Comparison of ENCODE assay signal across 12 mouse cellular contexts in the genomic region with DNA sequence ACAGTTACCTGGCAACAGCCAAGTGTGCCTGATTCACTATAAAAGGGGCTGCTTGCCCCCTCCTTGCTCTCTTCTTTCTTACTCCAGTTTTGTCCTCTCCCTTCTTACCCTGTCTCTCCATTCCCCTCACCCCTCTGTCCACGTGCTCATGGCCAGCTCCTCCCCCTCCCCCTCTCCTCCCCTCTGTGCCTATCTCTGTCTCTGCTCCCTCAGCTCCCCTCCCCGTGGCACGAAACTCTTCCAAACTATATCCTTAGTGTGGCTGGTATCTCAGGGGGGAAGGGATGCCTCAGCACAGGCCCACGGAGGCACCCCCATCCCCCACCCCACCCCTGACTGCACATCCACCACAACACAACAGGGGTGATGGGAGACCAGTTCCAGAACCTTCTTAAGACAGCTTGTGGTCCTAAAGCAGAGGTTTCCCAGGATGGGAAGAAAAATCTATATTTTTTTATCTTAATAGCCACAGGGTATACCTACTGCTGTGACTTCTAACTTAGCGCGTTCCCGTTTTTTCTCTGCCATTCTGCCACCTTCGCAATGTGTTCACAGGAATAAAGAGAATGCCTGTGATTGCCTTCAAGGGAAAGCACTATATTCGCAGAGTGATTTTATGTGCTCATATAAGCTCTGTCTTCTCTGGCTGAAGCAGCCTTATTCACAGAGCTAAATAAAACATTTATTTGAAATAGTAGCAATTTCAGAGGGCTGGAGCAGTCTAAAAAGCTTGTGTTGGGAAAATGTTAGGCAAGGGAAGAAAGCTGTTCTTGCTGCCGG.
DNase-seq lines count a peak whose midpoint lies in the region; ATAC-seq and TF ChIP-seq lines count a peak whose summit lies in the region.
"Had no signal": no experiment of that assay in that cellular context is flagged by ENCODE, and none has a peak within 500 bp of the region (broad histone marks: within the 10 kb centered on the region; RNA-seq: fewer than 3 reads in every experiment).

No protein-coding gene starts in this region.

- H3K9ac ChIP-seq in kidney, embryonic 16.5 days (replicated peaks; ENCODE audit: low read length), result peak overlapping the region; percentile 19; the same call in 1 of the 2 replicates
- H3K9ac ChIP-seq in hindbrain, embryonic 14.5 days, result 0 out of 2 replicates have a peak overlapping the region, but pooled peaks have one; percentile 6
- H3K9ac ChIP-seq in midbrain, postnatal 0 days (replicated peaks; ENCODE audit: low read length, poor library complexity, severe bottlenecking), result no peak overlapping the region
- H3K9ac ChIP-seq: embryonic facial prominence, embryonic 15.5 days; liver, embryonic 14.5 days had no signal

- peaks cover 50% of the 10 kb centered on the region for H3K4me1 ChIP-seq in kidney, embryonic 16.5 days (ENCODE audit: insufficient read depth, low read length)
- H3K4me1 ChIP-seq in embryonic facial prominence, embryonic 10.5 days, result peaks cover 62% of the 10 kb centered on the region
- peaks cover 35% of the 10 kb centered on the region for H3K4me1 ChIP-seq in hindbrain, embryonic 14.5 days (replicated peaks; ENCODE audit: control insufficient read depth, insufficient read depth, low read length)
- H3K4me1 ChIP-seq in midbrain, postnatal 0 days (ENCODE audit: insufficient read depth, low read length), result peaks cover 23% of the 10 kb centered on the region

- DNase-seq in kidney, adult 9 months, result no peak
- peak; percentile 38 for DNase-seq in embryonic facial prominence, embryonic 10.5 days (ENCODE audit: low spot score)
- DNase-seq in hindbrain, embryonic 14.5 days (ENCODE audit: low spot score), result no peak
- no peak for DNase-seq in midbrain, postnatal 0 days (ENCODE audit: low spot score)
- no peak for DNase-seq in thymus, postnatal 4 days
- no peak for DNase-seq in lung, postnatal 14 days
- no peak for DNase-seq in adrenal gland, postnatal 10 days

- H3K36me3 ChIP-seq in kidney, embryonic 16.5 days (ENCODE audit: insufficient read depth, low read length), result no peaks in the 10 kb centered on the region
- no peaks in the 10 kb centered on the region for H3K36me3 ChIP-seq in embryonic facial prominence, embryonic 10.5 days (replicated peaks)
- H3K36me3 ChIP-seq in hindbrain, embryonic 14.5 days (replicated peaks; ENCODE audit: control insufficient read depth, insufficient read depth), result no peaks in the 10 kb centered on the region
- no peaks in the 10 kb centered on the region for H3K36me3 ChIP-seq in midbrain, postnatal 0 days (ENCODE audit: insufficient read depth, low read length)
- H3K36me3 ChIP-seq: embryonic facial prominence, embryonic 15.5 days; G1E had no signal

- no peak for TF ChIP-seq CTCF in midbrain, postnatal 0 days (IDR thresholded peaks at IDR 0.05)

- no peak for ATAC-seq in kidney, embryonic 16.5 days (ENCODE audit: low FRiP score, low TSS enrichment)
- ATAC-seq in hindbrain, embryonic 14.5 days (ENCODE audit: low FRiP score), result peak; percentile 51
- ATAC-seq in midbrain, postnatal 0 days (ENCODE audit: low FRiP score), result peak; percentile 53

- H3K27ac ChIP-seq in kidney, embryonic 16.5 days (ENCODE audit: low read length), result no peak overlapping the region
- H3K27ac ChIP-seq in embryonic facial prominence, embryonic 10.5 days (replicated peaks), result peak overlapping the region; percentile 88
- H3K27ac ChIP-seq in hindbrain, embryonic 14.5 days, result peak overlapping the region; percentile 58
- H3K27ac ChIP-seq in midbrain, postnatal 0 days (ENCODE audit: low read depth, low read length), result peak overlapping the region; percentile 62
- H3K27ac ChIP-seq: embryonic facial prominence, embryonic 15.5 days; liver, embryonic 14.5 days had no signal

- H3K4me2 ChIP-seq in kidney, embryonic 16.5 days (replicated peaks; ENCODE audit: low read depth, low read length), result no peak overlapping the region
- no peak overlapping the region for H3K4me2 ChIP-seq in hindbrain, embryonic 14.5 days (replicated peaks)
- H3K4me2 ChIP-seq in midbrain, postnatal 0 days (ENCODE audit: low read depth, low read length, poor library complexity, severe bottlenecking), result no peak overlapping the region
- H3K4me2 ChIP-seq: embryonic facial prominence, embryonic 15.5 days had no signal

- WGBS in kidney, embryonic 16.5 days, result 70% methylated on average over 10 of the region's 10 CpGs
- 65% methylated on average over 10 of the region's 10 CpGs for WGBS in embryonic facial prominence, embryonic 10.5 days
- 51% methylated on average over 10 of the region's 10 CpGs for WGBS in hindbrain, embryonic 14.5 days
- WGBS in midbrain, postnatal 0 days, result 27% methylated on average over 10 of the region's 10 CpGs

- peaks cover 4% of the 10 kb centered on the region; the same call in 1 of the 2 replicates for H3K9me3 ChIP-seq in kidney, embryonic 16.5 days (ENCODE audit: low read length)
- no peaks in the 10 kb centered on the region for H3K9me3 ChIP-seq in embryonic facial prominence, embryonic 10.5 days
- no peaks in the 10 kb centered on the region for H3K9me3 ChIP-seq in hindbrain, embryonic 14.5 days (ENCODE audit: control insufficient read depth, low read length)
- no peaks in the 10 kb centered on the region for H3K9me3 ChIP-seq in midbrain, postnatal 0 days (ENCODE audit: low read length)
- H3K9me3 ChIP-seq: embryonic facial prominence, embryonic 15.5 days had no signal

- H3K27me3 ChIP-seq in kidney, embryonic 16.5 days (ENCODE audit: insufficient read depth, low read length), result no peaks in the 10 kb centered on the region
- no peaks in the 10 kb centered on the region for H3K27me3 ChIP-seq in embryonic facial prominence, embryonic 10.5 days (replicated peaks; ENCODE audit: low read depth, poor library complexity, severe bottlenecking)
- no peaks in the 10 kb centered on the region for H3K27me3 ChIP-seq in hindbrain, embryonic 14.5 days (ENCODE audit: control insufficient read depth, insufficient read depth, low read length)
- no peaks in the 10 kb centered on the region for H3K27me3 ChIP-seq in midbrain, postnatal 0 days (ENCODE audit: insufficient read depth, low read length)
- H3K27me3 ChIP-seq: embryonic facial prominence, embryonic 15.5 days had no signal

- no peak overlapping the region for H3K4me3 ChIP-seq in kidney, embryonic 16.5 days (ENCODE audit: low read length)
- no peak overlapping the region for H3K4me3 ChIP-seq in embryonic facial prominence, embryonic 10.5 days
- no peak overlapping the region for H3K4me3 ChIP-seq in hindbrain, embryonic 14.5 days (replicated peaks; ENCODE audit: low read length)
- H3K4me3 ChIP-seq in midbrain, postnatal 0 days (ENCODE audit: low read depth, low read length), result no peak overlapping the region
- H3K4me3 ChIP-seq: embryonic facial prominence, embryonic 15.5 days; myocyte had no signal
